Mouse (Mus musculus): ENCODE measurements around the gene Spg21. TPM values are rescaled to one million over a fixed set of nuclear protein-coding genes. Genes with fewer than 3 reads are reported as not detected.
A peak's percentile ranks its signal among the peaks of the same experiment; 100 is the strongest.

The Spg21 gene
- polyA plus RNA-seq, 1 experiment from 2014 or later: 112 TPM

DNA sequence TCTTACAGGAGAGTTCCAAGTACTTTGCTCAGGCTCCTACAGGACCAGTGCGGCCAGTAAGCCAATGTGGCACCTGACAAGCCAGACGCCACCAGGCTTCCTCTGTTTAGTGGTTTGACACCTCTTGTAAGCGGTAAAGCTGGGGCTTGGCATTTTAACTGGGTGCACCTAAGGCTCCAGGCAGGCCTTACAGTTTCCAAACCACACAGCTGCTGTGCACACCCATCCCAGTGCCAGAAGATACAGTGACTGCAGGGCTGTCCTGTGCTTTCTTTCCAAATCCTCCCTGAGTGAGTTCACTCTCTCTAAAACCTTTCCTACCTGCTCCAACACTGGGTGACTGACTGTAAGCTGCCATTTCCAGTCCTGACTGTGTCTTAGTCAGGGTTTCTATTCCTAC is 30.7 kb downstream of the Spg21 start:
- Histone ChIP-seq H3K4me1 (no peaks in the 10 kb centered on the region), H3K9me3 (no peaks in the 10 kb centered on the region), H3K27me3 (no peaks in the 10 kb centered on the region), H3K36me3 (peaks cover 28% of the 10 kb centered on the region), H3K9ac (replicated peaks) (no peak overlapping the region), H3K4me3 (no peak overlapping the region), H3K27ac (replicated peaks) (no peak overlapping the region), H3K4me2 (replicated peaks) (no peak overlapping the region)
- ATAC-seq (ENCODE audit: low FRiP score, low read depth): no peak
- 89% methylated on average over 3 of the region's 3 CpGs for WGBS

DNA sequence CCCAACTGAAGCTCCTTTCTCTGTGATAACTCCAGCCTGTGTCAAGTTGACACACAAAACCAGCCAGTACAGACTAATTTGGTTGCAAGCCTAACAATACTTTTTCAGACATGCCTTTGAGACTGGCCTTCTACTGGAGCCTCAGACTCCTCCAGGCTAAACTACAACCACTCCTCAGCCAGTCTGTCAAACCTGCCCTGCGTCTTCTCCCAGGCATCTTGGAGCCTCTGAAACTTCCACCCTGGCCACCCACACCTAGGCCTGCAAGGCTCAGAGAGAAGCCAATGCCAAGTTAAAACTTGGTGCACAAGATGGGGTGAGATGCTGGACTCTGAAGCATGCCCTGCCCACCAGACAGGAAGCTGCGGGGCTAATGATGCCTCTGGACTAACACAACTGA is 31.6 kb downstream of the Spg21 start:
- no peak overlapping the region for H3K27ac ChIP-seq (replicated peaks)
- no peak for ATAC-seq (ENCODE audit: low FRiP score, low read depth)
- 97% methylated on average over 2 of the region's 2 CpGs for WGBS
- H3K9me3 ChIP-seq: no peaks in the 10 kb centered on the region
- no peak overlapping the region for H3K4me2 ChIP-seq (replicated peaks)
- no peaks in the 10 kb centered on the region for H3K4me1 ChIP-seq
- H3K27me3 ChIP-seq: no peaks in the 10 kb centered on the region
- peaks cover 20% of the 10 kb centered on the region for H3K36me3 ChIP-seq
- H3K4me3 ChIP-seq: no peak overlapping the region
- H3K9ac ChIP-seq (replicated peaks): no peak overlapping the region

DNA sequence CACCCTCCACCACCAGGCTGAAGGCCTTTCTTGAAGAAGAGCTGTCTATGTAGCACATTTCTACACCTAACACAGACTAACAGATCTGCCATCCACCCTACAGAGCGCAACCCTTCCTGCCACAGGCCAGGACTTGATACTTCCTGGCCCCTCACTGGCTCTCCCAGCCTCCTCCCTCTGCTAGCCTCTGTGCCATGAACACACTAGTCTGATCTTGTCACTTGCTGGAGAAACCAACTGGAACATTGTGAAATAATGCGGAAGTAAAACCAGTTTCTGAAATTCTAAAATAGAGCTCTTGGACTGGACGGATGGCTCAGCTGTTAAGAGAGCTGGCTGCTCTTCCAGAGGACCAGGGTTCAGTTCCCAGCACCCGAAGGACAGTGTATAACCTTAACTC is 32.1 kb downstream of the Spg21 start:
- Histone ChIP-seq H3K4me2 (replicated peaks) (no peak overlapping the region), H3K27me3 (no peaks in the 10 kb centered on the region), H3K9ac (replicated peaks) (no peak overlapping the region), H3K9me3 (no peaks in the 10 kb centered on the region), H3K36me3 (peaks cover 15% of the 10 kb centered on the region; the same call in 1 of the 2 replicates), H3K4me1 (no peaks in the 10 kb centered on the region), H3K4me3 (no peak overlapping the region), H3K27ac (replicated peaks) (no peak overlapping the region)
- WGBS: 90% methylated on average over 4 of the region's 4 CpGs
- ATAC-seq (ENCODE audit: low FRiP score, low read depth): no peak

DNA sequence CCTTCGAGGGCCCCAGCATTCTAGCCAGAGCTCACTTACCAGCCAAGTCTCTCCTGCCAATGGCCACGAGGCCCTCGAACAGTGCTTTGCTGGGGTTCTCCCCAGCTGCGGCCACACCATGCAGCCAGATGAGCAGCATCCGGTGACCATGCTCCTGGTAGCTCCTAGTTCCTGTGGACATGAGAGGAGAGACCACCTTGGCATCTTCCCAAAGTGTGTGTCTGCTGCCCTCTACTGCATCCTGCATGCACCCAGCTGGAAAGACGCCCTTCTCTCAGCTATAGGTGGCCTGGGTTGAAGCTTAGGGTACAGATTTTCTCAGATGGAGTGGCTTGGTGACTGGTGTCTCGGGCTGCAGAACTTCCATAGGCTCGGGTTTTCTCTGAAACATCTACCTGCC is 41.4 kb downstream of the Spg21 start:
- no peak for ATAC-seq (ENCODE audit: low FRiP score, low read depth)
- Histone ChIP-seq H3K27me3 (no peaks in the 10 kb centered on the region), H3K4me3 (no peak overlapping the region), H3K9me3 (no peaks in the 10 kb centered on the region), H3K36me3 (no peaks in the 10 kb centered on the region), H3K9ac (replicated peaks) (no peak overlapping the region), H3K27ac (replicated peaks) (no peak overlapping the region), H3K4me1 (no peaks in the 10 kb centered on the region), H3K4me2 (replicated peaks) (no peak overlapping the region)
- 58% methylated on average over 8 of the region's 8 CpGs for WGBS

DNA sequence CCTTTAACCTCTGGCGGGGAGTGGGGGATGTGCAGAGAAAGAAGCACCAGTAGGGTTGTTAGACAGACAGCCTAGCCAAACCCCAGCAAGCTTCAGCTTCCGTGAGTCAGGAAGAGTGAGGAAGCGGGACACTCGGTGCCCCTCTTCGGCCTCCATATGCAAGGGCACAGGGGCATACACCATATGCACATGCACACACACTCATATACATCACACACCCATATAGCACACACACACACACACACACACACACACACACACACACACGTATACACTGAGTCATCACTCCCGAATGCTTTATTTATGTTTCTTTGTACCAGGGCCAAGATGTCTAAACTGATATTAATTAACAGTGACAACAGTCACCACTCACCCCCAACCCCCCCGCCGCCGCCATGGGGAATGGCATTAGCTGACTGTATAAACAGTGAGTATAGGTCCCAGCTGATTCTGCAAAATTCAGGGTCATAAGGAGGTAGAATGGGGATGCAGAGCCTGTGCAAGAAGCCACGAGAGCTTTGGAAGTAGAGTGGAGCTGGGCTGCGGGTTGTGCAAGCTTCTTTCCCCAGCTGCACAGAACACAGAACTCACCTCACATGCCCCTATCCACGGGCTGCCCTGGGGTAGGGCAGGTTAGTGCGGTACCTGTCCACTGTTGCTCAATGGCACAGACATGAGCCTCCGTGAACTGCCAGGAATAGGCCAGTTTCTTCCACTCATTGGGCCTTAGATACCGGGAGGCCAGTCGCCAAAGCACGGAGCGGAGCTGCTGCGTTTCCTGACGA is 42.2 kb downstream of the Spg21 start:
- Histone ChIP-seq H3K4me3 (no peak overlapping the region), H3K36me3 (no peaks in the 10 kb centered on the region), H3K9ac (replicated peaks) (no peak overlapping the region), H3K27me3 (no peaks in the 10 kb centered on the region), H3K27ac (replicated peaks) (no peak overlapping the region), H3K9me3 (no peaks in the 10 kb centered on the region), H3K4me1 (no peaks in the 10 kb centered on the region), H3K4me2 (replicated peaks) (no peak overlapping the region)
- ATAC-seq (ENCODE audit: low FRiP score, low read depth): no peak
- WGBS: 88% methylated on average over 21 of the region's 21 CpGs

DNA sequence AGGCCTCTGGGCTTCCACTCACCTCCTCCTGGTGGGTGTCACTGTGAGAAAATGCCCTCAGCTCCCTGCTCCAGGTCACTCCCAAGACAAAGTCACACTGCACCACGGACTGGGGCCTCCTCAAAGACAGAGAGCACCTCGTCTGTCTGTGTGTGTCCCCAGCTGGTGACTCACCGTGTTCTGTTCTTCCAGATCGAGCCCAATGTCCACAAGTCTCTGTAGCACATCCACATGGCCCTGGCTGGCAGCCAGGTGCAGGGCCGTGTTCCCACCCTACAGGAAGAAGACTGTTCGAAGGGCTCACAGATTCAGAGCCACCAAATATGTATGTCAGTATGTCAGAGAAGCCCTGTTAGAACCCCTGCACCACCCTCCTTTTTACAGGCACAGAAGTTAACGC is 47.7 kb downstream of the Spg21 start:
- no peak for ATAC-seq (ENCODE audit: low FRiP score, low read depth)
- no peaks in the 10 kb centered on the region for H3K4me1 ChIP-seq
- no peak overlapping the region for H3K4me2 ChIP-seq (replicated peaks)
- H3K9me3 ChIP-seq: no peaks in the 10 kb centered on the region
- H3K27me3 ChIP-seq: no peaks in the 10 kb centered on the region
- H3K9ac ChIP-seq (replicated peaks): no peak overlapping the region
- no peak overlapping the region for H3K4me3 ChIP-seq
- no peak overlapping the region for H3K27ac ChIP-seq (replicated peaks)
- no peaks in the 10 kb centered on the region for H3K36me3 ChIP-seq
- 77% methylated on average over 7 of the region's 7 CpGs for whole genome bisulfite sequencing

DNA sequence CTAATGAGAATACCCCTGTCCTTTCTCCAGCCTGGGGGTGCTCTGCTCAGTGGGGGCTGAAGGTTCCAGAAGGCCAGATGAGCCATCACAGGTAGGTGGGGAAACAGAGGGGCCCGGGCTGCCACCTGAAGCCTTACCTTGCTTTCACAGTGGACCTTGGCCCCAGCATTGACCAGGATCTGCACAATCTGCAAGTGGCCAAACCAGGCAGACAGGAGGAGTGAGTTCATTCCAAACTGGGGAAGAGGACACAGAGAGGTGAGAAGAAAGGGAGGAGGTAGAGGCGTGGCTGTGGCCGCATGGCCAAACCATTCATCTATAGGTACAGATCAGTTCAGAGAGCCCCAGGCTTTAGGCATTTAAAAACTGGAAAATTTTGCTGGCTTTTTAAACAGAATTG is 51.8 kb downstream of the Spg21 start:
- Histone ChIP-seq H3K27me3 (no peaks in the 10 kb centered on the region), H3K27ac (replicated peaks) (no peak overlapping the region), H3K4me1 (0 out of 2 replicates have a peak, but pooled peaks cover 4% of the 10 kb centered on the region), H3K9me3 (no peaks in the 10 kb centered on the region), H3K4me2 (replicated peaks) (no peak overlapping the region), H3K9ac (replicated peaks) (no peak overlapping the region), H3K4me3 (no peak overlapping the region), H3K36me3 (no peaks in the 10 kb centered on the region)
- no peak for ATAC-seq (ENCODE audit: low FRiP score, low read depth)
- 86% methylated on average over 3 of the region's 3 CpGs for WGBS

DNA sequence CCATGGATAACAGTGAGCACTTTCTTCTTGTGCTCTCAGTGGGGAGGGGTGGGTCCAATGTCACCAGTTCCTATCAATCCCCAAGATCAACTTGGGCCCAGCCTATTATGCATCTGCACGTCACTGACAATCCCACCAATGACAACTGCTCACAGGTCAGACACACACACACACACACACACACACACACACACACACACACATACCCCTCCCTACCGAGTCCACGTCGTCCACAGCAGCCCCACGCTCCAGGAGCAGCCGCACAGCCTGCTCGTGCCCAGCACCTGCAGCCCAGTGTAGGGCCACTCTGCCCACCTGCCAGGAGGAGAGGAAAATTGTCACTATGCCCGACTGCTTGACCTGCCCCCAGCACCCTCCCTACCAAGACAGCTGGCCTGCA is 53.7 kb downstream of the Spg21 start:
- H3K9ac ChIP-seq (replicated peaks): no peak overlapping the region
- H3K4me1 ChIP-seq: 0 out of 2 replicates have a peak, but pooled peaks cover 4% of the 10 kb centered on the region
- no peak overlapping the region for H3K4me3 ChIP-seq
- H3K9me3 ChIP-seq: no peaks in the 10 kb centered on the region
- no peak for ATAC-seq (ENCODE audit: low FRiP score, low read depth)
- 0 out of 2 replicates have a peak overlapping the region, but pooled peaks have one; percentile 15 for H3K27ac ChIP-seq (replicated peaks)
- no peaks in the 10 kb centered on the region for H3K36me3 ChIP-seq
- peaks cover 1% of the 10 kb centered on the region; the same call in 1 of the 2 replicates for H3K27me3 ChIP-seq
- no peak overlapping the region for H3K4me2 ChIP-seq (replicated peaks)
- WGBS: 71% methylated on average over 8 of the region's 8 CpGs

DNA sequence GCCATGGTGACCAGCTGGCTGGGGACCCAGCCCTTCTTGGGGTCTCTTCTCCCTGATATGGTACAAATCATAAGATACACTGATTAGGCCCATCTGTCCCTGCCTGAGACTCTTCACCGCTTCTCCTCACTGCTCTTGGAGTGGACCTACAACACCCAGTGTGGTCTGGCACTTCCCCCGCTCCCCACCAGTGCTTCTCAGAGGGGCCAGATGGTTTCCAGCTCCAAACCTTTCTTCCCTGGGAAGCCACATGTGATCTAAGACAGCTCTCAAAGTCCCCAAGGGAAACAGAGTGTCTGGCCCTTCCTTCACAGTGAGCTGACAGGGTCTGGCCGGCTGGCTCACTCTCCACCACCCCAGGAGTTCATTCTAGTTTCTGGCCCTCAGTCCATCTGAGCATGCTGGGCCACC is 54.1 kb downstream of the Spg21 start:
- Histone ChIP-seq H3K36me3 (no peaks in the 10 kb centered on the region), H3K27me3 (peaks cover 4% of the 10 kb centered on the region; the same call in 1 of the 2 replicates), H3K4me2 (replicated peaks) (no peak overlapping the region), H3K27ac (replicated peaks) (0 out of 2 replicates have a peak overlapping the region, but pooled peaks have one; percentile 15), H3K9me3 (no peaks in the 10 kb centered on the region), H3K4me3 (no peak overlapping the region), H3K9ac (replicated peaks) (no peak overlapping the region), H3K4me1 (0 out of 2 replicates have a peak, but pooled peaks cover 4% of the 10 kb centered on the region)
- no peak for ATAC-seq (ENCODE audit: low FRiP score, low read depth)
- WGBS: 65% methylated on average over 3 of the region's 3 CpGs

DNA sequence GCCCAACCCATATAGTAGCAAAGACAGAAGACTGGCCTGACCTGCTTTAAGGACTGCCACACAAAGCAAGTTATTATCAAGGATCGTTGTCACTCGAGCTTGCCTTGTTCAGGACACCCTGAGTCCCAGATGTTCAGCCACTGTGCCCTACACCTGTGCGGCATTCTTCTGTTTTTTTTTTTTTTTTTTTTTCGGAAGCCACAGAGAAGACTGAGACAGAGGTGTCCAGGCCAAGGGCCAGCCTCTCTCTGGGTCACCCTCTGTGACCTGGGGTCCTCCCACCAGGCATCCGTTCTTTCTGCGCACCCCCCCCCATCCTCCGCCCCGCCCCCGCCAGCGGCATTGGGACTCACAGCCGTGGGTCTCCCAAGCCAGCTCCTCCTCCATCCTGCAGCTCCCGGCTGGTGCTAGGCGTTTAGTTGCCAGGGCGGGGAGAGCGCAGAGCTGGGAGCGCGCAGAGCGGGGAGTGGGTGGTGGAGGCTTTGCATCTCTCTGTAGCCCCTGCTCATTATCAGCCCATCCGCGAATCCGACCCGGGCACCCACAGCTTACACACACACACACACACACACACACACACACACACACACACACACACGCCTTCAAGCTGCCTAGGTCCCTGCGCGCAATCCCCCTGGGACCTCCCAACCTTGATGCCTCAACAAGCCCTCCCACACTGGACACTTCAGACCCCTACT is 59.2 kb downstream of the Spg21 start, which contains the start of gene Ankdd1a:
Gene Ankdd1a (minus strand): TSS at position 387 of the 698 bp plus-strand sequence.
- Histone ChIP-seq H3K9me3 (no peaks in the 10 kb centered on the region), H3K27ac (replicated peaks) (no peak within 1 kb of the TSS)
- 8% methylated on average over 19 of the region's 25 CpGs for WGBS

DNA sequence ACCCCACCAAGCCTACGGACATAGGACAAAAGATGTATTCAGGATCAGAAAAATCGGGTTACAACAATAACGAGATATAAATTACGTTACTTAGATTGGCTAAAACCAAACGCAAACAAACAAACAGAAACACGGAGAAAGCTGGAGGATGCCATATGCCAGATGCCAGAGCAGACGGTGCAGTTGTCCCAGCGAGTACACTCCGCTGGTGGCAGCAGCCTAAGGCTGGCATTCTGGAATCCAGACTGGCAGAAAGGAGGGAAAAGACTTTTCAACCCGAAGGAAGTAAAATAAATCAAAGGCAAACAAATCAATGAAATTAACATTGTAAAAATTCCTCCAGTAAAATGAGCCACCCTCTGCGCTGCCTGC is 59.7 kb downstream of the Spg21 start:
- WGBS: 19% methylated on average over 11 of the region's 11 CpGs
- Histone ChIP-seq H3K9ac (replicated peaks) (no peak overlapping the region; the same call in 1 of the 2 replicates), H3K27me3 (peaks cover 9% of the 10 kb centered on the region; the same call in 1 of the 2 replicates)

More for the DNA sequence above, 59.2 kb downstream of the Spg21 start, which contains the start of gene Ankdd1a:
- peak; percentile 69 for ATAC-seq (ENCODE audit: low FRiP score, low read depth)
- Histone ChIP-seq H3K4me1 (peaks cover 14% of the 10 kb centered on the region; the same call in 1 of the 2 replicates), H3K9ac (replicated peaks) (no peak within 1 kb of the TSS; the same call in 1 of the 2 replicates), H3K27me3 (peaks cover 9% of the 10 kb centered on the region; the same call in 1 of the 2 replicates), H3K36me3 (no peaks in the 10 kb centered on the region), H3K4me3 (peak within 1 kb of the TSS; percentile 35), H3K4me2 (replicated peaks) (peak within 1 kb of the TSS; percentile 55)

More for the DNA sequence above, 59.7 kb downstream of the Spg21 start:
- peaks cover 14% of the 10 kb centered on the region; the same call in 1 of the 2 replicates for H3K4me1 ChIP-seq
- no peaks in the 10 kb centered on the region for H3K9me3 ChIP-seq
- H3K27ac ChIP-seq (replicated peaks): no peak overlapping the region
- no peaks in the 10 kb centered on the region for H3K36me3 ChIP-seq
- no peak for ATAC-seq (ENCODE audit: low FRiP score, low read depth)
- H3K4me3 ChIP-seq: peak overlapping the region; percentile 35
- peak overlapping the region; percentile 55 for H3K4me2 ChIP-seq (replicated peaks)
